Mouse (Mus musculus) megakaryocyte, embryonic 14.5 days (primary cell): ENCODE data around the gene Utrn.

Source experiments
- FLI1 ChIP-seq: IDR thresholded peaks from 2 replicates; pipeline ENCODE4 v1.6.1; 2012; ENCODE audit warnings: low read length, inconsistent platforms, mixed read lengths
- GATA1 ChIP-seq: IDR thresholded peaks from 3 replicates; pipeline ENCODE4 v1.6.1; 2012; ENCODE audit warnings: mixed read lengths, low read length, inconsistent platforms, borderline replicate concordance

DNA sequence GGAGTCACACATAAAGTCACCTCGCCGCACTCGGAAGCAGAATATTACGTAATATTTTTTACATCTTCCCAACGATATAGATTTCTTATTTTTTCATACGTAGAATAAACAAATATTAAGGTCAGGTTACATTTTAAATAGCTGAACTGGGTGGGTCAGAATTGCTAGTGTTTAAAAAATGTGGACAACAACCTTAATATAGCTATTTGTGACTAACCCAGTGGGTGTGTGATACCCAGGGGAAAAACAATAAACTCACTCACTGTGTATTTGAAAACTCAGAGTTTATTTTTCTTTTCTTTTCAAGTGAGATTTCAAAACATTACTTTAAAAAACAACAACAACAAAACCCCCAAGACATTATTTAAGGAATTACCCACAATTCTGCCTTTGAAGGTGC, 47.2 kb upstream of the Utrn start:
- no peak for TF ChIP-seq GATA1
- TF ChIP-seq FLI1, result no peak
